Mouse (Mus musculus): Measurements from ENCODE around the gene Rxfp1. TPM values are rescaled to one million over a fixed set of nuclear protein-coding genes. Genes with fewer than 3 reads are reported as not detected.

The Rxfp1 gene
- 0.13 and 0.14 TPM in 2 replicates for polyA plus RNA-seq (2015; fragmentation: Nextera tagmentation; extraction: Ambion mirVana)

- WGBS, result 64% methylated on average over 4 of the region's 4 CpGs
- no peak for ATAC-seq (ENCODE audit: low FRiP score, low read depth)
- Histone ChIP-seq H3K9ac (no peak within 1 kb of the TSS), H3K27me3 (no peaks in the 10 kb centered on the region), H3K36me3 (no peaks in the 10 kb centered on the region), H3K4me1 (replicated peaks) (no peaks in the 10 kb centered on the region), H3K27ac (replicated peaks) (no peak within 1 kb of the TSS), H3K4me2 (no peak within 1 kb of the TSS), H3K4me3 (no peak within 1 kb of the TSS), H3K9me3 (no peaks in the 10 kb centered on the region)
Observed at GRCm38 (mm10) chr3:79737780-79738179, at the start of gene Rxfp1. TSS of gene Rxfp1 (minus strand) at chr3:79737880.

GRCm38 (mm10) chr3:79784362-79784736 is 46.7 kb upstream of the Rxfp1 start:
- H3K27ac ChIP-seq (replicated peaks), result no peak overlapping the region
- no peak overlapping the region for H3K4me3 ChIP-seq
- no peaks in the 10 kb centered on the region for H3K9me3 ChIP-seq
- H3K4me2 ChIP-seq, result peak overlapping the region; percentile 42
- H3K27me3 ChIP-seq, result no peaks in the 10 kb centered on the region
- WGBS, result 20% methylated on average over 11 of the region's 11 CpGs
- H3K36me3 ChIP-seq, result no peaks in the 10 kb centered on the region
- no peak for ATAC-seq (ENCODE audit: low FRiP score, low read depth)
- no peaks in the 10 kb centered on the region for H3K4me1 ChIP-seq (replicated peaks)
- H3K9ac ChIP-seq, result no peak overlapping the region

GRCm38 (mm10) chr3:79783630-79784361 is 46.1 kb upstream of the Rxfp1 start:
- ATAC-seq (ENCODE audit: low FRiP score, low read depth), result no peak
- H3K4me3 ChIP-seq, result no peak overlapping the region
- 60% methylated on average over 10 of the region's 10 CpGs for WGBS

GRCm38 (mm10) chr3:79772701-79773100 is 35.0 kb upstream of the Rxfp1 start:
- H3K36me3 ChIP-seq, result no peaks in the 10 kb centered on the region
- 92% methylated on average over 2 of the region's 2 CpGs for WGBS
- H3K4me2 ChIP-seq, result no peak overlapping the region
- no peaks in the 10 kb centered on the region for H3K4me1 ChIP-seq (replicated peaks)
- H3K9ac ChIP-seq, result no peak overlapping the region
- no peak overlapping the region for H3K27ac ChIP-seq (replicated peaks)
- no peak for ATAC-seq (ENCODE audit: low FRiP score, low read depth)
- H3K9me3 ChIP-seq, result no peaks in the 10 kb centered on the region
- no peak overlapping the region for H3K4me3 ChIP-seq
- H3K27me3 ChIP-seq, result no peaks in the 10 kb centered on the region

More at GRCm38 (mm10) chr3:79783630-79784361, 46.1 kb upstream of the Rxfp1 start:
- no peak overlapping the region for H3K27ac ChIP-seq (replicated peaks)
- no peaks in the 10 kb centered on the region for H3K36me3 ChIP-seq
- H3K4me1 ChIP-seq (replicated peaks), result no peaks in the 10 kb centered on the region
- H3K9ac ChIP-seq, result no peak overlapping the region
- H3K4me2 ChIP-seq, result peak overlapping the region; percentile 42
- no peaks in the 10 kb centered on the region for H3K27me3 ChIP-seq
- no peaks in the 10 kb centered on the region for H3K9me3 ChIP-seq

GRCm38 (mm10) chr3:79753736-79754135 is 16.1 kb upstream of the Rxfp1 start:
- Histone ChIP-seq H3K9me3 (no peaks in the 10 kb centered on the region), H3K9ac (no peak overlapping the region), H3K36me3 (no peaks in the 10 kb centered on the region), H3K4me1 (replicated peaks) (no peaks in the 10 kb centered on the region), H3K27ac (replicated peaks) (no peak overlapping the region), H3K27me3 (no peaks in the 10 kb centered on the region), H3K4me3 (no peak overlapping the region), H3K4me2 (no peak overlapping the region)
- ATAC-seq (ENCODE audit: low FRiP score, low read depth), result no peak
- 69% methylated on average over 1 of the region's 1 CpGs for WGBS

GRCm38 (mm10) chr3:79746585-79746984 is 8.9 kb upstream of the Rxfp1 start:
- Histone ChIP-seq H3K4me3 (no peak overlapping the region), H3K27ac (replicated peaks) (no peak overlapping the region), H3K9ac (no peak overlapping the region), H3K4me2 (no peak overlapping the region), H3K27me3 (no peaks in the 10 kb centered on the region), H3K9me3 (no peaks in the 10 kb centered on the region), H3K4me1 (replicated peaks) (no peaks in the 10 kb centered on the region), H3K36me3 (no peaks in the 10 kb centered on the region)
- ATAC-seq (ENCODE audit: low FRiP score, low read depth), result no peak
- WGBS, result 90% methylated on average over 6 of the region's 6 CpGs

GRCm38 (mm10) chr3:79745101-79745500 is 7.4 kb upstream of the Rxfp1 start:
- Histone ChIP-seq H3K27ac (replicated peaks) (no peak overlapping the region), H3K27me3 (no peaks in the 10 kb centered on the region), H3K9me3 (no peaks in the 10 kb centered on the region), H3K4me3 (no peak overlapping the region), H3K4me1 (replicated peaks) (no peaks in the 10 kb centered on the region), H3K36me3 (no peaks in the 10 kb centered on the region), H3K9ac (no peak overlapping the region), H3K4me2 (no peak overlapping the region)
- 44% methylated on average over 6 of the region's 6 CpGs for WGBS
- ATAC-seq (ENCODE audit: low FRiP score, low read depth), result no peak

GRCm38 (mm10) chr3:79744415-79744814 is 6.7 kb upstream of the Rxfp1 start:
- 93% methylated on average over 2 of the region's 2 CpGs for WGBS
- H3K9ac ChIP-seq, result no peak overlapping the region
- no peak for ATAC-seq (ENCODE audit: low FRiP score, low read depth)

GRCm38 (mm10) chr3:79740351-79740750 is 2.7 kb upstream of the Rxfp1 start:
- no peak overlapping the region for H3K4me3 ChIP-seq
- ATAC-seq (ENCODE audit: low FRiP score, low read depth), result no peak
- 86% methylated on average over 2 of the region's 2 CpGs for WGBS

More at GRCm38 (mm10) chr3:79744415-79744814, 6.7 kb upstream of the Rxfp1 start:
- Histone ChIP-seq H3K4me3 (no peak overlapping the region), H3K4me2 (no peak overlapping the region), H3K27ac (replicated peaks) (no peak overlapping the region), H3K27me3 (no peaks in the 10 kb centered on the region), H3K4me1 (replicated peaks) (no peaks in the 10 kb centered on the region), H3K36me3 (no peaks in the 10 kb centered on the region), H3K9me3 (no peaks in the 10 kb centered on the region)

GRCm38 (mm10) chr3:79738451-79738850 is 771 bp upstream of the Rxfp1 start:
- Histone ChIP-seq H3K27me3 (no peaks in the 10 kb centered on the region), H3K27ac (replicated peaks) (no peak overlapping the region), H3K36me3 (no peaks in the 10 kb centered on the region), H3K4me3 (no peak overlapping the region), H3K4me2 (no peak overlapping the region), H3K9ac (no peak overlapping the region), H3K9me3 (no peaks in the 10 kb centered on the region), H3K4me1 (replicated peaks) (no peaks in the 10 kb centered on the region)
- WGBS, result 83% methylated on average over 1 of the region's 1 CpGs
- ATAC-seq (ENCODE audit: low FRiP score, low read depth), result no peak

More at GRCm38 (mm10) chr3:79740351-79740750, 2.7 kb upstream of the Rxfp1 start:
- Histone ChIP-seq H3K4me1 (replicated peaks) (no peaks in the 10 kb centered on the region), H3K36me3 (no peaks in the 10 kb centered on the region), H3K9ac (no peak overlapping the region), H3K27ac (replicated peaks) (no peak overlapping the region), H3K27me3 (no peaks in the 10 kb centered on the region), H3K9me3 (no peaks in the 10 kb centered on the region), H3K4me2 (no peak overlapping the region)

GRCm38 (mm10) chr3:79726506-79727075 is 11.1 kb downstream of the Rxfp1 start:
- H3K4me2 ChIP-seq, result no peak overlapping the region
- no peak for ATAC-seq (ENCODE audit: low FRiP score, low read depth)
- WGBS, result 92% methylated on average over 14 of the region's 14 CpGs

GRCm38 (mm10) chr3:79720756-79721484 is 16.8 kb downstream of the Rxfp1 start:
- no peaks in the 10 kb centered on the region for H3K36me3 ChIP-seq
- H3K9me3 ChIP-seq, result no peaks in the 10 kb centered on the region
- no peak overlapping the region for H3K27ac ChIP-seq (replicated peaks)
- H3K4me3 ChIP-seq, result no peak overlapping the region
- no peaks in the 10 kb centered on the region for H3K27me3 ChIP-seq
- no peaks in the 10 kb centered on the region for H3K4me1 ChIP-seq (replicated peaks)
- 89% methylated on average over 4 of the region's 4 CpGs for WGBS
- H3K9ac ChIP-seq, result no peak overlapping the region
- no peak for ATAC-seq (ENCODE audit: low FRiP score, low read depth)
- no peak overlapping the region for H3K4me2 ChIP-seq

More at GRCm38 (mm10) chr3:79726506-79727075, 11.1 kb downstream of the Rxfp1 start:
- Histone ChIP-seq H3K27ac (replicated peaks) (no peak overlapping the region), H3K27me3 (no peaks in the 10 kb centered on the region), H3K4me1 (replicated peaks) (no peaks in the 10 kb centered on the region), H3K36me3 (no peaks in the 10 kb centered on the region), H3K9ac (no peak overlapping the region), H3K4me3 (no peak overlapping the region), H3K9me3 (no peaks in the 10 kb centered on the region)

Data from hindbrain, embryonic 15.5 days (tissue).